Mouse (Mus musculus) left cerebral cortex, postnatal 36 days (tissue): ENCODE data around the gene Atrnl1. TPM values are rescaled to one million over a fixed set of nuclear protein-coding genes. Genes with fewer than 3 reads are reported as not detected.
A peak's percentile ranks its signal among the peaks of the same experiment; 100 is the strongest.

Experiments
- DNase-seq, 2 experiments: peaks; one replicate each; pipeline ENCODE4 v3.0.0; 2021 to 2022; ENCODE audit warnings: low spot score in 2 of 2, mixed read lengths in 1 of 2
- intact Hi-C: fragments of 180-260 bp; cut with DNase I; formaldehyde crosslinking; loops from one replicate; pipeline ENCODE4 v1.15.1; 2025
- total RNA-seq, 2 experiments: library from RNA; stranded (reverse); gene quantifications; 2 replicates each; pipeline ENCODE4 v1.2.3; 2021

Atrnl1 gene
- 100 to 1,000 TPM; 102 to 104 TPM for total RNA-seq

GRCm38 (mm10) chr19:57610476-57611261 lies at the start of gene Atrnl1:
Gene Atrnl1 (plus strand): TSS chr19:57611034.
- intact Hi-C loops: loop anchor here (5.0 kb wide), 2 partner anchors 63 to 123 kb away; no protein-coding TSS in a partner anchor
- DNase-seq: peak; percentile 87 to 89

DNA sequence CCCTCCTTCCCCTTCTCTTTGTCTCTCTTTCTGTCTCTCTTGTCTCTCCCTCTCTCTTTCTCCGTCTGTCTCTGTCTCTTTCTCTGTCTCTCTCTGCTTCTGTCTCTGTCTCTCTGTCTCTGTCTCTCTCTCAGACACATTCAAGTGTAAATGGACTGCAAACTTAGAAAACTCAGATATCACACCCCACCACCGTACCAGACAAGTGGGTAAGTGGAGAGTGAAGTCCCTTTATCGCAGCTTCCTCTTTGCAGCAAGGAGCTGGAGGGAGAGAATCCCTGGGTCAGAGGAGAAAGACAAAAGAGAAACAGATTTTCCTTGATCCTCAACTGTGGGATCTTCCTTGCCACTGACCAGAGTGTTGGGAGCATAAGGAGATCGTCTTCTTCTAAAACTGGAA lies 49.3 kb upstream of the Atrnl1 start:
- no peak for DNase-seq
- intact Hi-C loops: no loop called here

DNA sequence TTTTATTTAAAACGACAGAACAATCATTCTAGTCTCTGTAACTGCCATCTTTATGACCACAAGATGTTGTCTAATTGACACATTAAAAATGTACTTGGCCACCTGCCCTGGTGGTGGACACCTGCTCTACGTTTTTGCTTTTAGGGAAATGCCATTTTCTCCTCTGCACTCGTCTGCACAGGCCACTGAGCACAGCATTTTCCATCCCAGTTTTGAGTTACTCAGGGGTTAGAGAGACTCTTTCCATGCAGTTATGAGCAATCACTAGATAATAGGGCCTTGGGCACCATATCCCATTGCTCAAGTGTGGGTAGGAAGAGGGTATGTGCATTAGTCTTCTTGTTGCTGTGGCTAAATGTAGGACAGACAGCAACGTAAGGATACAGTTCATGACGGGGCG lies 41.8 kb upstream of the Atrnl1 start:
- intact Hi-C loops: no loop called here
- no peak for DNase-seq

DNA sequence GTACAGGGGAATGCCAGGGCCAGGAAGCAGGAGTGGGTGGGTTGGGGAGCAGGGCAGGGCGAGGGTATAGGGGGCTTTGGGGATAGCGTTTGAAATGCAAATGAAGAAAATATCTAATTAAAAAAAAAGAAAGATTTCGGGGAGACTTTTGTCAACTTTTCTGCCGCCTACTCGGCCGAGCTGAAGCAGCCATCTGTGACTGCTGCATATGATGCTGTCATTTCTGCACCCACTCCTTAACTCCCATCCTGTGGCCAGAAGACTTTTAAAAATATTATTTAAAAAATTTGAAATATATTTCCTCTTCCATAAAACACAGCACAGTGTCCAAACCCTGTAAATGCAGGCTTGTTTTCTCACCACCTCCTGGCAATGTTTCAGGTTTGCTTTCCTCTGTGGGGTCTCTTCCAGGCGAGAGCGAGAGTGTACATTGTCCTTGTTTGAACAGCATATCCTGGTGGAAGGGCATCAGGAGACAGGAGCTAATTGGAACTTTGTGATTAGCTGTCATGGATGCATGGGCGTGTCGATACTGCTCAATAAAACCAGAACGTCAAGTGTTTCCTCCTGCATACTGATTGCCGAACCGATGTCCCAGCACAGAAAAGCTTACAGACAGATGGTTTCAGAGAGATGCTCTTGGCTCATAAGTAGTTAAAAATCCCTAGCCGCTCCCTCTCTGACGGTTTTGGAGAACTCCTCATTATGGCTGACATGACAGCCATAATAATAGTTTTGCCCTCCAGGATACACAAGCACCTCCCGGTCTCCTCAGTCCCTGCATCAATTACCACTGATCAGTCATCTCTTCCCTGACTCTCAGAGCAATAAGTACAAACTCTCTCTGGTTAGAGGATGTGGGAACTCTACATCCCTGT lies 38.2 kb upstream of the Atrnl1 start:
- peak; percentile 35 to 49 for DNase-seq
- intact Hi-C loops: no loop called here

DNA sequence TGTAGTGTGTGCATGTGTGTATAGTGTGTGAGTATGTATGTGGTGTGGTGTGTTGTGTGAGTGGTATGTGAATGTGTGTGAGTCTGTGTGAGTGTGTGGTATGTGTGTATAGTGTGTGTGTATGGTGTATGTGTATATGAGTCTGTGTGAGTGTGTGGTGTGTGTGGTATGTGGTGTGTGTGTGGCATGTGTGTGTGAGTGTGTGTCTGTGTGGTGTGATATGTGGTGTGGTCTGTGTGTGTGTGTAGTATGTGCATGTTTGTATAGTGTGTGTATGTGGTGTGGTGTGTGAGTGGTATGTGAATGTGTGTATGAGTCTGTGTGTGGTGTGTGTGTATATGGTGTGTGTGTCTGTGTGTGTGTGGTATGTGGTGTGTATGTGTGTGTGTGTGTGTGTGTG lies 37.4 kb upstream of the Atrnl1 start:
- intact Hi-C loops: no loop called here
- DNase-seq: no peak

- DNase-seq: no peak
- intact Hi-C loops: no loop called here
These were observed 35.8 kb upstream of the Atrnl1 start for GRCm38 (mm10) chr19:57575027-57575426.

DNA sequence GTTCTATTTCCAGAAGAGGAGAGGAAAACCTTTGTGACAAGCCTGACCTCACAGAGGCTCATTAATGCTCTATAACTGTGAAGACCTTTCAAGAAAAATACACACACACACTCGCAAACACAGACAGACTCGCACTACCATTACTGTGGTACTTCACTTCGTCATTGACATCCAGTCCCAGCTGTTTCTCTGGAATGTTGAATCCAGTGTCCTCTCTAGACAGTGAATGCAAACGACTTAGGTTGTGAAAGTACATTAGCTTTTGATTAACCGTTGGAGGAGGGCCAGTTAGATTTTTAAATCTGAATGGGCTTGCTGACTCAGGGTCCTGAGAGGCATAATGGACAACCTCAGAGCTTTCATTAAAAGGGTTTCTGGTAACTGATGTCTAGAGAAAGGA lies 34.0 kb upstream of the Atrnl1 start:
- no peak for DNase-seq
- intact Hi-C loops: no loop called here

DNA sequence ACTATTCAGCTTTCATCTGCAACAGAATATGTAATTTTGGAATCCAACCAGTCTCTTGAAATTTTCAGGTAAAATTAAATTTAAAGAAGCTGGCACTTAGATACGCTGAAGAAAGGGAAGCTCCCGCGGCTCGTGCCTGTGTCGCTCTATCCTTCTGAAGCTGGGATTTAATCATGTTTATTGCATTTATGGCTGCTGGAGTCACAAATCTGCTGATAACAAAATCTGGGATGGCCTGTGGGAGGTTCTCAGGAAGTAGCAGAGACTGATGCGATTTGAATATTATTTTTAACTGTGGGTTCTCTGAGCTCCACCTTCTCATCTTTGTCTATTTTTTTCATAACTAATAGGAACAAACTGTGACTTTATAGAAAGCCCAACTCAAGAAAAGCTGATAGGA lies 33.6 kb upstream of the Atrnl1 start:
- DNase-seq: peak in 1 of 2 experiments; percentile 10
- intact Hi-C loops: no loop called here

- intact Hi-C loops: no loop called here
- DNase-seq: peak; percentile 45 to 67
These were observed 29.9 kb upstream of the Atrnl1 start for GRCm38 (mm10) chr19:57580962-57581361.

GRCm38 (mm10) chr19:57585231-57585792 lies 25.5 kb upstream of the Atrnl1 start:
- intact Hi-C loops: no loop called here
- no peak for DNase-seq

DNA sequence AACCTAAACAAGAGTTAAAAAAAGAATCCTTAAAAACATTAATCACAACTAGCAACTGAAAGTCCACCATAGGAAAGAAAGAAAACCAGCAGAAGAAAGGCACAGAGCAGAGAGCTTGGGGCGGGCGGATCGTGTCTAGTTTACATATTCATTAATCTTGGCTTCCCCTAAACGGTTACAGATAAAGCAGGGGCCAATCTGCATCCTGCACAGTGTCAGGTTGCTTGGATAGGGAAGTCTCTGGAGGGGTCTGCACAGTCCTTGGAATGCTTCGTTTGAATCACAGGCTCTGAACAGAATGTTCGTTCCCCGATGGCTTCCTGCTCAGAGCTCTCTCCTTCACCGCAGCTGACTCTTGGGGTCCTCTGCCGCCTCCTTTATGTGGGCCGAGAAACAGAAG lies 24.7 kb upstream of the Atrnl1 start:
- no peak for DNase-seq

DNA sequence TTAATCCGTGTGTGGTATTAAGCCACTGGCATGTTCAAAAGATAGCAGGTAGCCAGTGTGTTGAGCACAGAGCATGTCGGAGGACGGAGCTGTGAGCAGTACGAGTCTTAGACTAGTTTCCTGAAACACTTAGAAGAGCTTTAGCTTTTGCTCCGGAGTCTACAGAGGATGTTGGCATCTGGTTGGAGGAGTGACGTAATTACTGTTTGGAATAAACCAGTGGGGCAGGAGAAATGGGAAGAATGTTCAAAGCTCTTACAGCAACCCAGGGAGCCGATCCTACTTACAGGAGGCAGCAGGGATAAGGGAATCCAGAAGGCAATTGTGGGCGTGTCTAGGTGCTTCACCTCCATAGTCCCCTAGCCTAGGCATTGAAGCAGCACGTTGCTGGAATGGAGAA lies 21.3 kb upstream of the Atrnl1 start:
- intact Hi-C loops: no loop called here
- no peak for DNase-seq

More for the DNA sequence above, 24.7 kb upstream of the Atrnl1 start:
- intact Hi-C loops: no loop called here

DNA sequence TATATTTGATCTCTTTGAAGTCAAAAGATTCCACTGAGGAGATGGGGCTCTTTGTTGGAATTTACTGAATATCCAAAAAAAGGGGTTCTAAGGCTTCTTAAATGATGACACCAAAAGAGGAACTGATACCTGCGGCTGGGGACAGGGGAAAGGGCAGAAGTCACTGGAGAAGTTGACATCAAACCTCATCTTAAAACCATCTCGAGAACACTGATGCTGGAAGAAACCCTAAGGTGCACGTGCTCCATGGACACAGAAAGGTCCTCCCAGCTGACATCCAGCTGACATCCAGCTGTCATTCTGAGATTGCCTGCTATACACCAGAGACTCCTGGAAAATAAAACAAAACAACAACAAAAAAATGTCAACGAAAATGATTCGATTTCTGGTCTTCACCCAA lies 19.9 kb upstream of the Atrnl1 start:
- intact Hi-C loops: no loop called here
- DNase-seq: no peak

GRCm38 (mm10) chr19:57591631-57592030 lies 19.2 kb upstream of the Atrnl1 start:
- no peak for DNase-seq
- intact Hi-C loops: no loop called here

DNA sequence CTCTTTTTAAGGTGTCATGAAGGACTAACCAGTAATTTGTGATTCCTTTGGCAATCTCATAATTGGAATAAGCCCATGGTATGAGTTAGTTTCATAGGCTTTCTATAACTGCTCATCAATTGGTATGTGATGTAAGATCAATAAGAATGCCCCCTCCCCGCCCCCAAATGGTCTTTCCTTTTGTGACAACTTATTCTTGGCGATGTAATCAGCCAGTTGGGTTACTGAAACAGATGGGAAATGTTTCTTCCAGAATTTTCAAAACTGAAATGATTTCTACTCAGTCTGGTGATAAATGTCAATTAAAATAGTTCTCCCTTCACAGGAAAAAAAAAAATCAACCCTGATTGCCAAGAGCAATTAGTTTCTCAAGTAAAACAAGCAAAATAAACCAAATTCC lies 18.5 kb upstream of the Atrnl1 start:
- no peak for DNase-seq
- intact Hi-C loops: no loop called here

DNA sequence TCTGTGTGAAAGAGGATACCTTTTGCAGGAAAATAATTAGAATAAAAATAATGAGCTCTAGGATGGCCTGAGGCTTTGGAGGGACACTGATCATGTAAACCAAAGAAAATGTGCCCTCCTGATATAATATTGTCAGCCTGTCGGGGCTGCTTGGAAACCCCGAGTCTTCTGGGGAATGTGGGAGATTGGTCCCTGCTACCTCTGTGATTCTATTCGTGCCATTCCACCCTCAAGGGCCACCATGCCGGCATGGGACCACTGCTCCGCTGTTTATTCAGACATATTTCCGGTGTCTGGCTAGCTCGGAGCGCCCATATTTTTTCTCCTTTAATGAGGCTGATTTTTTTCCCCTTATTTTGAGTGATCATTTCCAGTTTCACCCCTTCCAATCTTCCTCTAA lies 11.7 kb upstream of the Atrnl1 start:
- intact Hi-C loops: no loop called here
- DNase-seq: no peak

DNA sequence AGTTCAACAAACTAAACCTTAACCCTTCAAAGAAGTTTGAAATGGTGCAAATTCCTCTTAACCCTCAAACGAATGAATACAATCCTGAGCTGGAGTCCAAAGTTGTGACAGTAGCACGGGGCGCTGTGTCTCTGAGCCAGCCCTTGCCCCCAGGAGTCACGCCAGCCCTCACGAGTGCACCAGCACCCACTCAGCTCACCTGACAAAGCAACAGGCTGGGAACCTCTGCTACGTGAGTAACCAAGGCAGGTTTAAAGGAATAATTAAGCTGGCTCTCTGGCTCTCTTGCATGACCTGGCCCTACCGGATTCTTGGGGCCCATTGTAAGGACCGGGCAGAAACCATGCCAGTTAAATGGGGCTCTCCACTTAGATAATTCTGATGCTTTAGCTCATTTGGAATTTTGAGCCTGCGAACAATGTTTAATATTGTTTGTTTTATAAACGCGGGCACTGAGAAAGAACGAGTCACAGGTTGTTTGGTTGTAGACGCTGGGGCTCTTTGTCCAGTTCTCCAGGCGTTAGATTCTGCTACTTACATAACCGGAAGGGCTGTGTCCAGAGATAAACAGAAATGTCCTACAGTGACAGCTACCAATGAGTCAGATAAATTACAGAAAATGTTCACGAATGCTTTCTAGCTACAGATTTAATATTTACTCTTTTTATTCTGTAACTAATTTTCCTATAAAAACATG lies 10.5 kb upstream of the Atrnl1 start:
- no peak for DNase-seq
- intact Hi-C loops: no loop called here

GRCm38 (mm10) chr19:57600930-57601328 lies 9.9 kb upstream of the Atrnl1 start:
- intact Hi-C loops: no loop called here
- no peak for DNase-seq

- DNase-seq: no peak
- intact Hi-C loops: no loop called here
These were observed 7.2 kb upstream of the Atrnl1 start for GRCm38 (mm10) chr19:57603593-57603992.

- DNase-seq: no peak
- intact Hi-C loops: no loop called here
These were observed 4.9 kb upstream of the Atrnl1 start for GRCm38 (mm10) chr19:57605941-57606340.
